In genomic region chr5:74702766-74703165, GRCm38 (mm10) we compare ENCODE assay signal across 8 mouse cellular contexts. TPM values are rescaled to one million over a fixed set of nuclear protein-coding genes. Genes with fewer than 3 reads are reported as not detected.
DNase-seq lines count a peak whose midpoint lies in the region; ATAC-seq lines count a peak whose summit lies in the region.

TSS of gene Lnx1 (minus strand) at chr5:74702912.

- ATAC-seq in intestine, embryonic 16.5 days = peak; percentile 81
- ATAC-seq in limb, embryonic 12.5 days (ENCODE audit: insufficient number of reproducible peaks, insufficient read depth, low FRiP score, low TSS enrichment, low read depth) = no peak
- ATAC-seq in neural tube, embryonic 15.5 days (ENCODE audit: low FRiP score) = no peak

- H3K9ac ChIP-seq in intestine, embryonic 16.5 days (ENCODE audit: low read depth, low read length) = peak within 1 kb of the TSS; percentile 21; the same call in 1 of the 2 replicates
- H3K9ac ChIP-seq in limb, embryonic 12.5 days (replicated peaks) = no peak within 1 kb of the TSS
- no peak within 1 kb of the TSS for H3K9ac ChIP-seq in neural tube, embryonic 15.5 days (replicated peaks)

- H3K27ac ChIP-seq in forebrain, embryonic 10.5 days = peak within 1 kb of the TSS; percentile 78; the same call in 1 of the 2 replicates
- peak within 1 kb of the TSS; percentile 71 for H3K27ac ChIP-seq in intestine, embryonic 16.5 days (ENCODE audit: low read length)
- peak within 1 kb of the TSS; percentile 75 for H3K27ac ChIP-seq in limb, embryonic 12.5 days
- no peak within 1 kb of the TSS for H3K27ac ChIP-seq in neural tube, embryonic 15.5 days (replicated peaks)

- peaks cover 20% of the 10 kb centered on the region for H3K27me3 ChIP-seq in forebrain, embryonic 10.5 days (ENCODE audit: poor library complexity, severe bottlenecking)
- no peaks in the 10 kb centered on the region for H3K27me3 ChIP-seq in intestine, embryonic 16.5 days (replicated peaks; ENCODE audit: control insufficient read depth, insufficient read depth, low read length)
- no peaks in the 10 kb centered on the region for H3K27me3 ChIP-seq in limb, embryonic 12.5 days
- H3K27me3 ChIP-seq in neural tube, embryonic 15.5 days (replicated peaks) = no peaks in the 10 kb centered on the region

- H3K9me3 ChIP-seq in forebrain, embryonic 10.5 days = no peaks in the 10 kb centered on the region
- H3K9me3 ChIP-seq in intestine, embryonic 16.5 days (ENCODE audit: control insufficient read depth, low read length) = no peaks in the 10 kb centered on the region
- no peaks in the 10 kb centered on the region for H3K9me3 ChIP-seq in limb, embryonic 12.5 days
- H3K9me3 ChIP-seq in neural tube, embryonic 15.5 days (replicated peaks) = no peaks in the 10 kb centered on the region

- peak within 1 kb of the TSS; percentile 59 for H3K4me3 ChIP-seq in forebrain, embryonic 10.5 days
- peak within 1 kb of the TSS; percentile 22 for H3K4me3 ChIP-seq in intestine, embryonic 16.5 days (ENCODE audit: low read length)
- H3K4me3 ChIP-seq in limb, embryonic 12.5 days (replicated peaks) = peak within 1 kb of the TSS; percentile 39
- no peak within 1 kb of the TSS for H3K4me3 ChIP-seq in neural tube, embryonic 15.5 days (replicated peaks)

- peak; percentile 22 for DNase-seq in embryo, embryonic 10 days (ENCODE audit: low spot score)
- no peak for DNase-seq in embryo, embryonic 9.5 days (ENCODE audit: extremely low spot score)
- DNase-seq in forebrain, embryonic 10.5 days (ENCODE audit: extremely low spot score, low spot score) = no peak
- no peak for DNase-seq in cerebellum, postnatal 25 days
- no peak for DNase-seq in right cerebral cortex, postnatal 36 days (ENCODE audit: low spot score in 2 of 2)

- H3K4me2 ChIP-seq in intestine, embryonic 16.5 days (ENCODE audit: low read depth, low read length) = peak within 1 kb of the TSS; percentile 35
- H3K4me2 ChIP-seq in limb, embryonic 12.5 days = peak within 1 kb of the TSS; percentile 57
- H3K4me2 ChIP-seq in neural tube, embryonic 15.5 days = peak within 1 kb of the TSS; percentile 67

- 43% methylated on average over 11 of the region's 11 CpGs for WGBS in forebrain, embryonic 10.5 days
- WGBS in intestine, embryonic 16.5 days = 57% methylated on average over 11 of the region's 11 CpGs
- 54% methylated on average over 11 of the region's 11 CpGs for WGBS in limb, embryonic 12.5 days
- 62% methylated on average over 11 of the region's 11 CpGs for WGBS in neural tube, embryonic 15.5 days

- H3K4me1 ChIP-seq in forebrain, embryonic 10.5 days = peaks cover 24% of the 10 kb centered on the region
- H3K4me1 ChIP-seq in intestine, embryonic 16.5 days (ENCODE audit: control insufficient read depth, insufficient read depth, low read length) = peaks cover 11% of the 10 kb centered on the region
- H3K4me1 ChIP-seq in limb, embryonic 12.5 days (replicated peaks) = peaks cover 36% of the 10 kb centered on the region
- H3K4me1 ChIP-seq in neural tube, embryonic 15.5 days = peaks cover 11% of the 10 kb centered on the region

- no peaks in the 10 kb centered on the region for H3K36me3 ChIP-seq in forebrain, embryonic 10.5 days (replicated peaks)
- H3K36me3 ChIP-seq in intestine, embryonic 16.5 days (ENCODE audit: control insufficient read depth, insufficient read depth, low read length) = no peaks in the 10 kb centered on the region
- H3K36me3 ChIP-seq in limb, embryonic 12.5 days = no peaks in the 10 kb centered on the region
- no peaks in the 10 kb centered on the region for H3K36me3 ChIP-seq in neural tube, embryonic 15.5 days

RNA-seq across cellular contexts. Expression of gene Lnx1, which starts in this region (rescaled TPM):
- 0.50 and 0.92 TPM in 2 replicates for polyA plus RNA-seq in forebrain, embryonic 10.5 days (2016; fragmentation: Nextera tagmentation; extraction: Ambion mirVana)
- polyA plus RNA-seq in intestine, embryonic 16.5 days (2015; fragmentation: Nextera tagmentation; extraction: Ambion mirVana) = 5.9 and 6.1 TPM in 2 replicates
- 1.5 and 1.6 TPM in 2 replicates for polyA plus RNA-seq in limb, embryonic 12.5 days (2016; fragmentation: Nextera tagmentation; extraction: Ambion mirVana)
- 11.9 and 13.8 TPM in 2 replicates for polyA plus RNA-seq in neural tube, embryonic 15.5 days (2015; fragmentation: Nextera tagmentation; extraction: Ambion mirVana)
